Mouse (Mus musculus): ENCODE data around the gene Olfr577. TPM values are rescaled to one million over a fixed set of nuclear protein-coding genes. Genes with fewer than 3 reads are reported as not detected.

The Olfr577 gene
- not detected for polyA plus RNA-seq (2014; fragmentation: Illumina TruSeq; extraction: RNeasy Lipid Tissue Mini Kit (QIAGEN cat#74804); ENCODE audit: low read depth, low replicate concordance)

GRCm38 (mm10) chr7:102975843-102976242 lies at the start of gene Olfr577:
Gene Olfr577 (minus strand): TSS chr7:102975943.

GRCm38 (mm10) chr7:102989224-102989623 lies 13.5 kb upstream of the Olfr577 start, which contains the start of gene Olfr578:
Gene Olfr578 (minus strand): TSS chr7:102989324.

GRCm38 (mm10) chr7:102962360-102962759 lies 13.4 kb downstream of the Olfr577 start, which contains the start of gene Olfr576:
Gene Olfr576 (plus strand): TSS chr7:102962660.

GRCm38 (mm10) chr7:102958593-102958992 lies 17.1 kb downstream of the Olfr577 start, which contains the start of gene Olfr575:
Gene Olfr575 (minus strand): TSS chr7:102958775.

GRCm38 (mm10) chr7:102948167-102948566 lies 27.6 kb downstream of the Olfr577 start, which contains the start of gene Olfr574:
Gene Olfr574 (plus strand): TSS chr7:102948467.

GRCm38 (mm10) chr7:102942475-102942874 lies 33.3 kb downstream of the Olfr577 start, which contains the start of gene Olfr573-ps1:
Gene Olfr573-ps1 (minus strand): TSS chr7:102942575.

GRCm38 (mm10) chr7:102924109-102924508 lies 51.6 kb downstream of the Olfr577 start, which contains the start of gene Olfr572:
Gene Olfr572 (plus strand): TSS chr7:102924409.

Other genes starting within 250 kb of the Olfr577 start
- not detected for gene Olfr559, start 248.5 kb downstream of the Olfr577 start, polyA plus RNA-seq (2014; fragmentation: Illumina TruSeq; extraction: RNeasy Lipid Tissue Mini Kit (QIAGEN cat#74804); ENCODE audit: low read depth, low replicate concordance)
- gene Olfr560, start 216.6 kb downstream of the Olfr577 start, polyA plus RNA-seq (2014; fragmentation: Illumina TruSeq; extraction: RNeasy Lipid Tissue Mini Kit (QIAGEN cat#74804); ENCODE audit: low read depth, low replicate concordance): not detected
- gene Olfr78, start 216.5 kb downstream of the Olfr577 start, polyA plus RNA-seq (2014; fragmentation: Illumina TruSeq; extraction: RNeasy Lipid Tissue Mini Kit (QIAGEN cat#74804); ENCODE audit: low read depth, low replicate concordance): 1.7 TPM
- gene Olfr561, start 204.7 kb downstream of the Olfr577 start, polyA plus RNA-seq (2014; fragmentation: Illumina TruSeq; extraction: RNeasy Lipid Tissue Mini Kit (QIAGEN cat#74804); ENCODE audit: low read depth, low replicate concordance): not detected
- not detected for gene Olfr564, start 172.5 kb downstream of the Olfr577 start, polyA plus RNA-seq (2014; fragmentation: Illumina TruSeq; extraction: RNeasy Lipid Tissue Mini Kit (QIAGEN cat#74804); ENCODE audit: low read depth, low replicate concordance)
- not detected for gene Olfr566, start 117.2 kb downstream of the Olfr577 start, polyA plus RNA-seq (2014; fragmentation: Illumina TruSeq; extraction: RNeasy Lipid Tissue Mini Kit (QIAGEN cat#74804); ENCODE audit: low read depth, low replicate concordance)
- gene Olfr568, start 98.8 kb downstream of the Olfr577 start, polyA plus RNA-seq (2014; fragmentation: Illumina TruSeq; extraction: RNeasy Lipid Tissue Mini Kit (QIAGEN cat#74804); ENCODE audit: low read depth, low replicate concordance): not detected
- gene Olfr569, start 85.1 kb downstream of the Olfr577 start, polyA plus RNA-seq (2014; fragmentation: Illumina TruSeq; extraction: RNeasy Lipid Tissue Mini Kit (QIAGEN cat#74804); ENCODE audit: low read depth, low replicate concordance): not detected
- gene Olfr570, start 81.4 kb downstream of the Olfr577 start, polyA plus RNA-seq (2014; fragmentation: Illumina TruSeq; extraction: RNeasy Lipid Tissue Mini Kit (QIAGEN cat#74804); ENCODE audit: low read depth, low replicate concordance): not detected
- not detected for gene Olfr571, start 58.4 kb downstream of the Olfr577 start, polyA plus RNA-seq (2014; fragmentation: Illumina TruSeq; extraction: RNeasy Lipid Tissue Mini Kit (QIAGEN cat#74804); ENCODE audit: low read depth, low replicate concordance)
- gene Olfr572, start 51.5 kb downstream of the Olfr577 start, polyA plus RNA-seq (2014; fragmentation: Illumina TruSeq; extraction: RNeasy Lipid Tissue Mini Kit (QIAGEN cat#74804); ENCODE audit: low read depth, low replicate concordance): not detected
- not detected for gene Olfr573-ps1, start 33.4 kb downstream of the Olfr577 start, polyA plus RNA-seq (2014; fragmentation: Illumina TruSeq; extraction: RNeasy Lipid Tissue Mini Kit (QIAGEN cat#74804); ENCODE audit: low read depth, low replicate concordance)
- gene Olfr574, start 27.5 kb downstream of the Olfr577 start, polyA plus RNA-seq (2014; fragmentation: Illumina TruSeq; extraction: RNeasy Lipid Tissue Mini Kit (QIAGEN cat#74804); ENCODE audit: low read depth, low replicate concordance): not detected
- not detected for gene Olfr575, start 17.2 kb downstream of the Olfr577 start, polyA plus RNA-seq (2014; fragmentation: Illumina TruSeq; extraction: RNeasy Lipid Tissue Mini Kit (QIAGEN cat#74804); ENCODE audit: low read depth, low replicate concordance)
- gene Olfr576, start 13.3 kb downstream of the Olfr577 start, polyA plus RNA-seq (2014; fragmentation: Illumina TruSeq; extraction: RNeasy Lipid Tissue Mini Kit (QIAGEN cat#74804); ENCODE audit: low read depth, low replicate concordance): not detected
- not detected for gene Olfr578, start 13.4 kb upstream of the Olfr577 start, polyA plus RNA-seq (2014; fragmentation: Illumina TruSeq; extraction: RNeasy Lipid Tissue Mini Kit (QIAGEN cat#74804); ENCODE audit: low read depth, low replicate concordance)
- gene Olfr582, start 62.1 kb upstream of the Olfr577 start, polyA plus RNA-seq (2014; fragmentation: Illumina TruSeq; extraction: RNeasy Lipid Tissue Mini Kit (QIAGEN cat#74804); ENCODE audit: low read depth, low replicate concordance): not detected
- gene Olfr583, start 75.4 kb upstream of the Olfr577 start, polyA plus RNA-seq (2014; fragmentation: Illumina TruSeq; extraction: RNeasy Lipid Tissue Mini Kit (QIAGEN cat#74804); ENCODE audit: low read depth, low replicate concordance): not detected
- not detected for gene Olfr584, start 105.9 kb upstream of the Olfr577 start, polyA plus RNA-seq (2014; fragmentation: Illumina TruSeq; extraction: RNeasy Lipid Tissue Mini Kit (QIAGEN cat#74804); ENCODE audit: low read depth, low replicate concordance)
- not detected for gene Olfr585, start 121.8 kb upstream of the Olfr577 start, polyA plus RNA-seq (2014; fragmentation: Illumina TruSeq; extraction: RNeasy Lipid Tissue Mini Kit (QIAGEN cat#74804); ENCODE audit: low read depth, low replicate concordance)
- not detected for gene Olfr586, start 149.7 kb upstream of the Olfr577 start, polyA plus RNA-seq (2014; fragmentation: Illumina TruSeq; extraction: RNeasy Lipid Tissue Mini Kit (QIAGEN cat#74804); ENCODE audit: low read depth, low replicate concordance)
- gene Olfr588-ps1, start 164.9 kb upstream of the Olfr577 start, polyA plus RNA-seq (2014; fragmentation: Illumina TruSeq; extraction: RNeasy Lipid Tissue Mini Kit (QIAGEN cat#74804); ENCODE audit: low read depth, low replicate concordance): not detected
- not detected for gene Olfr589, start 180.4 kb upstream of the Olfr577 start, polyA plus RNA-seq (2014; fragmentation: Illumina TruSeq; extraction: RNeasy Lipid Tissue Mini Kit (QIAGEN cat#74804); ENCODE audit: low read depth, low replicate concordance)
- gene Olfr591, start 202.4 kb upstream of the Olfr577 start, polyA plus RNA-seq (2014; fragmentation: Illumina TruSeq; extraction: RNeasy Lipid Tissue Mini Kit (QIAGEN cat#74804); ENCODE audit: low read depth, low replicate concordance): not detected
- gene Olfr592, start 208.9 kb upstream of the Olfr577 start, polyA plus RNA-seq (2014; fragmentation: Illumina TruSeq; extraction: RNeasy Lipid Tissue Mini Kit (QIAGEN cat#74804); ENCODE audit: low read depth, low replicate concordance): not detected
- not detected for gene Olfr593, start 235.9 kb upstream of the Olfr577 start, polyA plus RNA-seq (2014; fragmentation: Illumina TruSeq; extraction: RNeasy Lipid Tissue Mini Kit (QIAGEN cat#74804); ENCODE audit: low read depth, low replicate concordance)
- not detected for gene Olfr594, start 241.1 kb upstream of the Olfr577 start, polyA plus RNA-seq (2014; fragmentation: Illumina TruSeq; extraction: RNeasy Lipid Tissue Mini Kit (QIAGEN cat#74804); ENCODE audit: low read depth, low replicate concordance)